Mouse (Mus musculus) C2C12 (cell line): ENCODE data around the gene Plscr1. TPM values are rescaled to one million over a fixed set of nuclear protein-coding genes. Genes with fewer than 3 reads are reported as not detected.

ENCODE experiments used
- H3K27me3 ChIP-seq: one replicate; pipeline ENCODE4 v1.6.1; 2011; ENCODE audit not compliant: control insufficient read depth, insufficient read depth, insufficient read length
- H3K36me3 ChIP-seq: one replicate; pipeline ENCODE4 v1.6.1; 2011; ENCODE audit not compliant: control insufficient read depth, insufficient read depth
- H3K4me3 ChIP-seq: one replicate; pipeline ENCODE4 v1.5.1; 2011; ENCODE audit warnings: mild to moderate bottlenecking, control low read depth; ENCODE audit not compliant: poor library complexity, insufficient read depth, severe bottlenecking
- H3K79me2 ChIP-seq: one replicate; pipeline ENCODE4 v1.6.1; 2011; ENCODE audit not compliant: control insufficient read depth, insufficient read depth
- H3K79me3 ChIP-seq: one replicate; pipeline ENCODE4 v1.6.1; 2011; ENCODE audit warnings: low read depth, control low read depth
- H3ac ChIP-seq: one replicate; pipeline ENCODE3; 2011; ENCODE audit warnings: low read depth; ENCODE audit not compliant: control insufficient read depth, insufficient read length
- CEBPB ChIP-seq: IDR thresholded peaks from one replicate; pipeline ENCODE4 v1.6.1; 2011; ENCODE audit warnings: low read depth, mild to moderate bottlenecking, control low read depth, moderate library complexity
- CTCF ChIP-seq: IDR thresholded peaks from one replicate; pipeline ENCODE4 v1.5.1; 2011; ENCODE audit not compliant: control insufficient read depth, insufficient read depth, insufficient read length
- FOSL1 ChIP-seq: IDR thresholded peaks from one replicate; pipeline ENCODE4 v1.8.0; 2011; ENCODE audit warnings: mild to moderate bottlenecking, low read length; ENCODE audit not compliant: poor library complexity, insufficient read depth, severe bottlenecking
- MAX ChIP-seq: IDR thresholded peaks from one replicate; pipeline ENCODE4 v1.6.1; 2011; ENCODE audit warnings: mild to moderate bottlenecking, control low read depth
- MYOD1 ChIP-seq: IDR thresholded peaks from one replicate; pipeline ENCODE4 v1.6.1; 2011; ENCODE audit warnings: low read depth; ENCODE audit not compliant: control insufficient read depth, insufficient read length
- MYOG ChIP-seq: IDR thresholded peaks from one replicate; pipeline ENCODE4 v1.6.1; 2011; ENCODE audit not compliant: control insufficient read depth, insufficient read length; ENCODE audit errors: extremely low read depth
- USF1 ChIP-seq: IDR thresholded peaks from one replicate; pipeline ENCODE4 v1.6.1; 2011; ENCODE audit warnings: low read depth, mild to moderate bottlenecking, control low read depth, moderate library complexity
- polyA plus RNA-seq: library from polyadenylated mRNA; unstranded; fragments of >200 nt; fragmentation: generic; extraction: Trizol; gene quantifications from one replicate; pipeline ENCODE4 v1.2.1, GENCODE M21; 2012; ENCODE audit warnings: missing spikeins

The Plscr1 gene
- polyA plus RNA-seq, 1 experiment = 41.1 TPM

DNA sequence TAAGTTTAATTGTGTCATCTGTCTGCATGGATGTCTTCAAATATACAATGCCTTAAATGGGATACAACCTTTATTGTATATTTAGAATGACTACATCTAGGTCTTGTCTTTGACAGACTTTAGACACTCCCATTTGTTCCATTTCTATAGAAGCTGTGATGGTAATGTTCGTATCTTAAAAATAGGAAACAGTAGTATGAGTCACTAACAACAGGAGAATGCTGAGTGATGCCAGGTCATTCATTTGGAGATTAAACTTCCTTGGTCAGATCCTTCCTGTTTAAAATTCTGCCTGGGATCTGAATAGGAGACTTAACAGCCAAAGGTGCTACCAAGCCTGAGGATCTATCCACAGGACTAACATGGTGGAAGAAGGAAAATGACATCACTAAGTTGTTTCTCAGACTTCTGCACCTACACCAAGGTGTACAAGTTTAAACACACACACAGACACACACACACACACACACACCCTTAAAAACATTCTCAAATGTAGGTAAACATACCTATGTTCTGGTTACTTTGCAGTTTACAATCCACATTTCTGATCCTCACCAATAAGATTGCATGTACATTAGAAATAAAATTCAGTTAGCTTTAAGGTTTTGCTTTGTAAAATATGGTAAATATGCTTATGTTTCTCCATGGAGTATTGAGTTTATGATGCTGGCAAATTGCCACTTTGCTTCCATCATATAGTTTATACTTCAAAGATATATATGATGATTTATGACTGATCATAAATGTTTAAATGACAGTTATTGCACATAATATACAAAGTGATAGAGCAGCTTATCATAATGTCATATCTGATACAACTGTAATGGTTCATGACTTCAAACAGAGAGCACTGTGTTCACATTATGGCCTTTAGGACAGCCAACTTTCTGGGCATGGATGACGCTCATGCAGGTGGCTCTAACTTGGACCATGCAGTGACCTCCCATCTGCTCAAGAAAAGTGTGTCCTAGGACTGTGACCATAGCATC, 44.3 kb downstream of the Plscr1 start:
- no peak overlapping the region for H3ac ChIP-seq
- no peaks in the 10 kb centered on the region for H3K79me3 ChIP-seq
- H3K4me3 ChIP-seq = no peak overlapping the region
- H3K36me3 ChIP-seq = peaks cover 46% of the 10 kb centered on the region
- TF ChIP-seq MAX (no peak), USF1 (no peak), MYOG (no peak), MYOD1 (no peak), FOSL1 (no peak), CTCF (no peak), CEBPB (no peak)
- no peaks in the 10 kb centered on the region for H3K79me2 ChIP-seq
- no peaks in the 10 kb centered on the region for H3K27me3 ChIP-seq

DNA sequence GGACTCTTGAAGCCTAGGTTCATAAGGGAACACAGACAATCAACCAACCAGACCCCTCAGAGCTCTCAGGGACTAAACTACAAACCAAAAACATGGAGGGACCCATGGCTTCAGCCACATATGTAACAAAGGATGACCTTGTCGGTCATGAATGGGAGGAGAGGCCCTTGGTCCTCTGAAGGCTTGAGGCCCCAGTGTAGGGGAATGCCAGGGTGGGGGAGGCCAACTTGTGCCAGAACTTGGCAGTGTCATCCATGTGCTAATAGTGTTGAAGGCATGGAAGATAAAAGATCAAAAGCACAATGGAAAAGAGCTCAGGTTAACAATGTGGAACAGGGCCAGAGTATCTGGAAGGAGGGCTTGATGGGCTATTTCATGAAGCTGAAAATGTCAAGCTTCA, 48.7 kb downstream of the Plscr1 start:
- Histone ChIP-seq H3K79me2 (no peaks in the 10 kb centered on the region), H3K79me3 (no peaks in the 10 kb centered on the region), H3ac (no peak overlapping the region), H3K27me3 (no peaks in the 10 kb centered on the region), H3K36me3 (peaks cover 29% of the 10 kb centered on the region), H3K4me3 (no peak overlapping the region)
- TF ChIP-seq MYOG (no peak), CEBPB (no peak)

DNA sequence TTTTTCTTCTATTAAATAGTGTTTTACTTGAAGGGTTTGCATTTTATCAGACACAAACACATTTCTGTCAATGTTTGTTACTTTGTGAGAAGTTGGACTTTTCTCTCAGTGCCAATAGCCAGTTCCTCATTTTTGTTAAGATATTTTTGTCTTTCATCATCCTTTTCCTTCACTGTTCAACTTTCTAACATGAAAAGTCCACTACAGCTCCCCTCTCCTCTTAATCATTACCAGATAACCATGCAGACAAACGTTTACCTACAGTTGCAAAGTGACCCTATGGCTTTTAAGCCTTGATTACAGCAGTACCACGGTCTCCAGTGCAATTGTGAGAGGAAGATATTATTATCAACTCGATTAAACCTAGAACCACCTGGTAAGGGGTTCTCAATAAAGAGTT, 51.7 kb downstream of the Plscr1 start:
- TF ChIP-seq CTCF = no peak
- TF ChIP-seq CEBPB = no peak
- TF ChIP-seq USF1 = no peak
- no peak for TF ChIP-seq MYOD1
- no peak for TF ChIP-seq MYOG
- no peak for TF ChIP-seq FOSL1
- TF ChIP-seq MAX = no peak
- H3ac ChIP-seq = no peak overlapping the region

DNA sequence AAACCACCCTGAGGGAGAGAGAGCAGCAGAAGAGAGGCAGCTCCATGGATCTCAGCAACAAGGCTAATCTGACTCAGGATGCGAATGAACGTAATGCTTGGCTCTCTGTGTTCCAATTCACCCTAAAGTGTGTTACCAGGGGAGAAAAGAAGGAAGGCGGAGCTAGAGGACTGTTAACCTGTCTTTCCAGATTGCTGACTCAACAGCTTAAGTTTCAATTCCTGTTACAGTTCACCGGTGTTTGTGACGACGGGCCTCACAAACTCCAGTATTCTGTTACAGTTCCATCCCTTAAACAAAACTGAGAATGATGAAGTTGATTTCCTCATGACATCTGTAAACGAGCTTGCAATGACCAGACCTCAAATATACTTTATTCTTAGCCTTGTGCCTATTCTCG, 55.5 kb downstream of the Plscr1 start:
- H3K27me3 ChIP-seq = no peaks in the 10 kb centered on the region
- H3K4me3 ChIP-seq = no peak overlapping the region
- no peaks in the 10 kb centered on the region for H3K79me2 ChIP-seq
- no peaks in the 10 kb centered on the region for H3K79me3 ChIP-seq
- no peak for TF ChIP-seq MAX
- no peak for TF ChIP-seq CEBPB
- TF ChIP-seq MYOD1 = no peak
- TF ChIP-seq FOSL1 = no peak
- no peak for TF ChIP-seq CTCF
- TF ChIP-seq MYOG = no peak
- TF ChIP-seq USF1 = no peak
- H3K36me3 ChIP-seq = no peaks in the 10 kb centered on the region
- H3ac ChIP-seq = no peak overlapping the region

More for the DNA sequence above, 51.7 kb downstream of the Plscr1 start:
- H3K79me2 ChIP-seq = no peaks in the 10 kb centered on the region
- H3K36me3 ChIP-seq = peaks cover 12% of the 10 kb centered on the region
- no peak overlapping the region for H3K4me3 ChIP-seq
- H3K79me3 ChIP-seq = no peaks in the 10 kb centered on the region
- no peaks in the 10 kb centered on the region for H3K27me3 ChIP-seq

DNA sequence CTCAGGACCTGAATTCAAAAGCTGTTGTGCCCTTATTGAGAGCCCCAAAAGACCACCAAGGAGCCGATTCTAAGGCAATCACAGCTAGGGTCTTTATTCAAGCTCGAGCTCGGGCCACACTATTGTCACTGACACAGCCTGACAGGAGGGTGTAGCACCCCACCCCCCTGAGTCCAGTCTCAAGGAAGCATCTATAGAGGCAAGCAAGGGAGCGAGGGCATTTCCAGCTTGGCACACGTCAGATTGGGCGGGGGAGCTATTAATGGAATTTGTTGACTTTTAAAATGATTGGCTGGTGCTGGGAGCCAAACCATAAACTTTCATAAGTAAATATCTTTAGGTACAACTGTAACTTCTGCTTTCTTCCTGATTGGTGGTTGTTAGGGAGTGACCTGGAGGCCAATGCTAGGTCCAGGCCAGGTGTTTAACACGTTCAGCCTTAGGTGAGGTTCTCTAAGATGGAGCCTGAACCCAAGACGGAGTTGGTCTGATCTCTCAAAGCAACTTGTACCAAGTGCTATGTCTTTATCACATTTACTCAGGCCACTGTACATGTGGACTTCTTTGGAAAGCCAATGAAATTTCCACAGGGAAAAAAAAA, 56.2 kb downstream of the Plscr1 start:
- Histone ChIP-seq H3ac (no peak overlapping the region), H3K4me3 (no peak overlapping the region), H3K79me3 (no peaks in the 10 kb centered on the region), H3K36me3 (no peaks in the 10 kb centered on the region), H3K27me3 (no peaks in the 10 kb centered on the region), H3K79me2 (no peaks in the 10 kb centered on the region)
- TF ChIP-seq USF1 = no peak
- no peak for TF ChIP-seq MYOD1
- TF ChIP-seq FOSL1 = no peak
- TF ChIP-seq CEBPB = no peak
- no peak for TF ChIP-seq CTCF
- TF ChIP-seq MYOG = no peak
- TF ChIP-seq MAX = no peak
